Mouse (Mus musculus) ES-Bruce4 (cell line): Measurements from ENCODE around the gene Rnf115.

Experiments used
- CTCF ChIP-seq: IDR thresholded peaks from one replicate; pipeline ENCODE4 v1.8.1; 2011; ENCODE audit warnings: low read depth, low read length
- EP300 ChIP-seq: IDR thresholded peaks from 2 replicates; pipeline ENCODE4 v1.6.1; 2011; ENCODE audit warnings: low read depth, low read length; ENCODE audit not compliant: insufficient read depth
- POLR2A ChIP-seq: IDR thresholded peaks from one replicate; pipeline ENCODE4 v1.8.1; 2011; ENCODE audit warnings: low read length; ENCODE audit not compliant: insufficient read depth

GRCm38 (mm10) chr3:96696766-96697732 is 30.4 kb upstream of the Rnf115 start:
- TF ChIP-seq POLR2A: no peak
- TF ChIP-seq CTCF: no peak
- 0 out of 2 replicates have a peak, but pooled peaks have one; percentile 9 for TF ChIP-seq EP300
